Mouse (Mus musculus) heart, adult 2 months (tissue): ENCODE measurements at regions not wholly inside any gene's neighbourhood (a gene's known extent, or its start where the extent isn't known, plus 50 kb on each side); places are given as distances from the start of the nearest gene placed in this dataset.

Source experiments
- DNase-seq, 2 experiments: peaks; one replicate each; pipeline ENCODE4 v3.0.0; 2021
- H3K27ac ChIP-seq: fragments of 200-600 bp; 2 replicates; pipeline ENCODE4 v1.8.1; 2022
- H3K27me3 ChIP-seq: fragments of 200-500 bp; 2 replicates; pipeline ENCODE4 v1.6.1; 2012; ENCODE audit warnings: mild to moderate bottlenecking, low read length, inconsistent platforms, mixed read lengths; ENCODE audit not compliant: control insufficient read depth, insufficient read depth
- H3K36me3 ChIP-seq: fragments of 200-500 bp; 2 replicates; pipeline ENCODE4 v1.6.1; 2012; ENCODE audit warnings: low read length, inconsistent platforms; ENCODE audit not compliant: control insufficient read depth, insufficient read depth
- H3K4me1 ChIP-seq: fragments of 200-500 bp; 2 replicates; pipeline ENCODE4 v1.6.1; 2011; ENCODE audit warnings: low read length; ENCODE audit not compliant: control insufficient read depth, insufficient read depth
- H3K4me3 ChIP-seq: fragments of 200-600 bp; 2 replicates; pipeline ENCODE4 v1.8.1; 2022
- H3K79me2 ChIP-seq: fragments of 200-500 bp; replicated peaks from 2 replicates; pipeline ENCODE4 v1.6.1; 2012; ENCODE audit warnings: mild to moderate bottlenecking, inconsistent platforms, low read length, moderate library complexity, mixed read lengths; ENCODE audit not compliant: control insufficient read depth, insufficient read depth
- H3K9ac ChIP-seq: fragments of 200-500 bp; 2 replicates; pipeline ENCODE4 v1.6.1; 2012; ENCODE audit warnings: low read depth, mild to moderate bottlenecking, control low read depth, inconsistent platforms, low read length, mixed read lengths
- CTCF ChIP-seq: fragments of 200-600 bp; IDR thresholded peaks from 2 replicates; pipeline ENCODE4 v1.8.1; 2022; ENCODE audit warnings: antibody characterized with exemption, mild to moderate bottlenecking, moderate library complexity
- EP300 ChIP-seq: fragments of 200-500 bp; IDR thresholded peaks from 2 replicates; pipeline ENCODE4 v1.6.1; 2011; ENCODE audit warnings: low read depth, low read length, control low read depth; ENCODE audit not compliant: insufficient read depth
- POLR2A ChIP-seq: fragments of 200-500 bp; IDR thresholded peaks from 2 replicates; pipeline ENCODE4 v1.6.1; 2011; ENCODE audit warnings: mild to moderate bottlenecking, low read depth, low read length, control low read depth; ENCODE audit not compliant: insufficient read depth
- WGBS: fragments of 180-500 bp; shearing (Covaris S2); methylation state at CpG from one replicate; pipeline ENCODE4 v1.1.7; 2018; 5-methylcytosine and 5-hydroxymethylcytosine counted together
- intact Hi-C: fragments of 180-260 bp; cut with DNase I; formaldehyde crosslinking; loops from one replicate; pipeline ENCODE4 v1.15.1; 2025

DNA sequence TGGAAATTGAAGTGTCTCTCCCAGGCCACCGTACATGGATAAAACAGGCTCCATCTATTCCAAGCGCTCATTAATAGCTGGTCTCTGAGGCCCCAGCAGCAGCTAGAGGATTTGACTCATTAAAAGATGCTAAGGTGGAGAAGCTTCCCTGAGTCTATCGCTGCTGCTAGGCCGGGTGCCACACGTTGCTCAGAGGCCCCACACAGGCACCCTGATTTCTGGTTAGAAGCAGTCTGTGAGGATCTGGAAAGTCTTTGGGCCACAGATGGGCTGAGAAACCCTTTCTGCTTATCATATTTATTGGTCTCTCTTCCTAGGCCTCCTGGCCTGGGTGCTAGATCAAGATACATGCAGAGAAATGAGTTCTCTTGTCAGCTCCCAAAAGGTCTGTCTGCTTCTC is 191.2 kb downstream of the Emx2 start:
- no peaks in the 10 kb centered on the region for H3K27me3 ChIP-seq
- H3K9ac ChIP-seq, result no peak overlapping the region
- WGBS, result 86% methylated on average over 5 of the region's 5 CpGs
- intact Hi-C loops, result no loop called here
- no peak overlapping the region for H3K27ac ChIP-seq
- no peak for TF ChIP-seq POLR2A
- TF ChIP-seq EP300, result no peak
- no peak for DNase-seq
- H3K4me1 ChIP-seq, result no peaks in the 10 kb centered on the region
- no peak overlapping the region for H3K4me3 ChIP-seq
- H3K79me2 ChIP-seq, result no peaks in the 10 kb centered on the region
- no peaks in the 10 kb centered on the region for H3K36me3 ChIP-seq

GRCm38 (mm10) chr19:59650611-59651329 is 192.6 kb downstream of the Emx2 start:
- Histone ChIP-seq H3K36me3 (no peaks in the 10 kb centered on the region), H3K4me1 (no peaks in the 10 kb centered on the region), H3K9ac (no peak overlapping the region), H3K27ac (no peak overlapping the region), H3K27me3 (no peaks in the 10 kb centered on the region), H3K79me2 (no peaks in the 10 kb centered on the region), H3K4me3 (no peak overlapping the region)
- TF ChIP-seq POLR2A (no peak), CTCF (no peak), EP300 (no peak)
- intact Hi-C loops, result no loop called here
- WGBS, result 62% methylated on average over 10 of the region's 10 CpGs
- DNase-seq, result no peak

- no peak overlapping the region for H3K4me3 ChIP-seq
- WGBS, result 54% methylated on average over 18 of the region's 18 CpGs
- DNase-seq, result no peak
- intact Hi-C loops, result no loop called here
- no peak overlapping the region for H3K9ac ChIP-seq
- no peaks in the 10 kb centered on the region for H3K4me1 ChIP-seq
- no peaks in the 10 kb centered on the region for H3K27me3 ChIP-seq
- H3K27ac ChIP-seq, result no peak overlapping the region
- no peaks in the 10 kb centered on the region for H3K79me2 ChIP-seq
- TF ChIP-seq EP300 (no peak), CTCF (no peak), POLR2A (no peak)
- no peaks in the 10 kb centered on the region for H3K36me3 ChIP-seq
Observed at GRCm38 (mm10) chr19:59653631-59654367, 195.6 kb downstream of the Emx2 start.

DNA sequence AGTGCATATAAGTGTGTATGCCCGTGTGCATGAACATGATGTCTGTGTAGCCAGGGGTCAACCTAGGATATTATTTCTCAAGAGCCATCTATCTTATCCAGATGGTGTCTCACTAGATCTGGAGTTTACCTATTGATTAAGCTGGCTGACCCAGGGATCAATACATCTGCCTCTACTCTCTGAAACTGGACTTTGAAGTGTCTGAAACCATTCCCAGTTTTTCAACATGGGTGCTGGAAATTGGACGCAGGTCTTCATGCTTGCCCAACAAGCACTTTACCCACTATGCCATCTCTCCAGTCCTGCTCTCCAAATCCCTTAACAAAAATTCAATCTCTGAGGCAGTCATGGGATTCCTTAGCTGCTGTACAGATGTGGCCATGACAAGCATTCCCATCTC is 197.1 kb downstream of the Emx2 start:
- intact Hi-C loops, result no loop called here
- TF ChIP-seq CTCF (no peak), POLR2A (no peak), EP300 (no peak)

GRCm38 (mm10) chr19:59669793-59670192 is 211.6 kb downstream of the Emx2 start:
- Histone ChIP-seq H3K4me3 (no peak overlapping the region), H3K27me3 (no peaks in the 10 kb centered on the region), H3K27ac (no peak overlapping the region), H3K36me3 (no peaks in the 10 kb centered on the region), H3K9ac (no peak overlapping the region), H3K4me1 (no peaks in the 10 kb centered on the region), H3K79me2 (no peaks in the 10 kb centered on the region)
- DNase-seq, result no peak
- TF ChIP-seq EP300, result no peak
- TF ChIP-seq CTCF, result no peak
- TF ChIP-seq POLR2A, result no peak
- intact Hi-C loops, result no loop called here

More for the DNA sequence above, 197.1 kb downstream of the Emx2 start:
- no peak overlapping the region for H3K27ac ChIP-seq
- no peaks in the 10 kb centered on the region for H3K36me3 ChIP-seq
- DNase-seq, result no peak
- H3K27me3 ChIP-seq, result no peaks in the 10 kb centered on the region
- H3K9ac ChIP-seq, result no peak overlapping the region
- no peak overlapping the region for H3K4me3 ChIP-seq
- 90% methylated on average over 2 of the region's 2 CpGs for WGBS
- no peaks in the 10 kb centered on the region for H3K4me1 ChIP-seq
- no peaks in the 10 kb centered on the region for H3K79me2 ChIP-seq

GRCm38 (mm10) chr19:59673537-59673936 is 215.4 kb downstream of the Emx2 start:
- no peak for DNase-seq
- Histone ChIP-seq H3K9ac (no peak overlapping the region), H3K79me2 (no peaks in the 10 kb centered on the region), H3K27me3 (no peaks in the 10 kb centered on the region), H3K36me3 (no peaks in the 10 kb centered on the region), H3K27ac (no peak overlapping the region), H3K4me3 (no peak overlapping the region), H3K4me1 (no peaks in the 10 kb centered on the region)
- intact Hi-C loops, result no loop called here
- TF ChIP-seq CTCF (no peak), POLR2A (no peak), EP300 (no peak)
